8 mouse cellular contexts compared by ENCODE assay signal in the genomic region with DNA sequence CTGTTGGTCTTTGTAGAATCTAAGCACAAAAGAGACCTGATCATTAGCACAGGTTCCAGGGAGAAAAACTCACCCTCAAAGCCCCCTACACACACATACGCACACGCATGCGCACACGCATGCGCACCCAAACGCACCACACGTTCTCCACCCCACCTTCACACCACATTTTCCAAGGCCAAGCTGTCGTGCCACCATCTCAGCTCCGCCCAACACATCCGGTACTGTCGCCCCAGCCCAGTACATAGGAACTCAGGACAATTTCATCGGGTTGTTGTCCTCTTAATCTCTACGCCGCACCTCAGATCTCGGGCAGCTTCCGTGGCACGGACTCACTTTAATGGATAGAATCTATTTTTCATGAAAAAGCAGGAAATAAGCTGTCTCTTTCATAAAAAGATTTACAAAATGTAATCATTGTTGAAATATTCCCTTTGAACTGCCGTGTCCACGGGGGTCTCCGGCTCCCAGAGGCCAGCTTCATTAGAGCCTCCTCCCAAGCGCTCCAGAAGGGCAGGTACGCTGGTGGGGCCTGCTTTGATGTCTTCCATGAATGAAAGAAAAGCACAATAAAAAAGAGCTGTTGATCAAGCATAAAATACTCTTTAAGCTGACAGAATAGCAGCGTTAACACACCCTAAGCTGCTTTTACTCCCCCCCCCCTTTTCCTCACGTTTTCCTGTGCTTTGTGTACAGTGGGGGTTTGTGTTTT.
DNase-seq lines count a peak whose midpoint lies in the region; ATAC-seq and TF ChIP-seq lines count a peak whose summit lies in the region.

No protein-coding gene starts in this region.

- no peaks in the 10 kb centered on the region for H3K27me3 ChIP-seq in heart, embryonic 10.5 days (ENCODE audit: insufficient read depth, poor library complexity, severe bottlenecking)
- H3K27me3 ChIP-seq in hindbrain, embryonic 15.5 days, result no peaks in the 10 kb centered on the region
- H3K27me3 ChIP-seq in lung, postnatal 0 days (replicated peaks; ENCODE audit: insufficient read depth, low read length), result no peaks in the 10 kb centered on the region

- no peak overlapping the region for H3K4me3 ChIP-seq in heart, embryonic 10.5 days
- H3K4me3 ChIP-seq in hindbrain, embryonic 15.5 days, result no peak overlapping the region
- H3K4me3 ChIP-seq in lung, postnatal 0 days (ENCODE audit: low read depth, low read length), result no peak overlapping the region

- no peaks in the 10 kb centered on the region for H3K9me3 ChIP-seq in heart, embryonic 10.5 days
- no peaks in the 10 kb centered on the region for H3K9me3 ChIP-seq in hindbrain, embryonic 15.5 days
- no peaks in the 10 kb centered on the region for H3K9me3 ChIP-seq in lung, postnatal 0 days (ENCODE audit: low read length)

- no peak overlapping the region for H3K27ac ChIP-seq in heart, embryonic 10.5 days
- peak overlapping the region; percentile 47 for H3K27ac ChIP-seq in hindbrain, embryonic 15.5 days (replicated peaks)
- H3K27ac ChIP-seq in lung, postnatal 0 days (ENCODE audit: low read length), result 0 out of 2 replicates have a peak overlapping the region, but pooled peaks have one; percentile 43

- TF ChIP-seq EP300 in lung, postnatal 0 days (IDR thresholded peaks at IDR 0.05), result no peak

- no peak overlapping the region for H3K9ac ChIP-seq in hindbrain, embryonic 15.5 days
- H3K9ac ChIP-seq in lung, postnatal 0 days (replicated peaks; ENCODE audit: low read depth), result no peak overlapping the region

- WGBS in heart, embryonic 10.5 days, result 78% methylated on average over 24 of the region's 24 CpGs
- WGBS in hindbrain, embryonic 15.5 days, result 55% methylated on average over 24 of the region's 24 CpGs
- 64% methylated on average over 24 of the region's 24 CpGs for WGBS in lung, postnatal 0 days

- H3K36me3 ChIP-seq in heart, embryonic 10.5 days, result no peaks in the 10 kb centered on the region
- H3K36me3 ChIP-seq in hindbrain, embryonic 15.5 days, result no peaks in the 10 kb centered on the region
- H3K36me3 ChIP-seq in lung, postnatal 0 days (ENCODE audit: insufficient read depth, low read length), result no peaks in the 10 kb centered on the region

- no peak overlapping the region for H3K4me2 ChIP-seq in hindbrain, embryonic 15.5 days
- H3K4me2 ChIP-seq in lung, postnatal 0 days (replicated peaks; ENCODE audit: low read depth, low read length), result peak overlapping the region; percentile 25; the same call in 1 of the 2 replicates

- ATAC-seq in hindbrain, embryonic 15.5 days (ENCODE audit: low FRiP score, low read depth), result no peak
- ATAC-seq in lung, postnatal 0 days, result peak; percentile 57
- ATAC-seq in inflammation-experienced regulatory T-cells, adult 6 months, result no peak

- H3K4me1 ChIP-seq in heart, embryonic 10.5 days, result peaks cover 51% of the 10 kb centered on the region
- H3K4me1 ChIP-seq in hindbrain, embryonic 15.5 days (replicated peaks), result peaks cover 73% of the 10 kb centered on the region
- peaks cover 8% of the 10 kb centered on the region for H3K4me1 ChIP-seq in lung, postnatal 0 days (ENCODE audit: insufficient read depth, low read depth, low read length)

- TF ChIP-seq CTCF in lung, postnatal 0 days (IDR thresholded peaks at IDR 0.05), result no peak

- DNase-seq in heart, adult 18-20 months, result peak; percentile 40 to 56
- DNase-seq in heart, embryonic 10.5 days (ENCODE audit: low spot score), result no peak
- DNase-seq in brain, adult 2 months (ENCODE audit: low read depth, low spot score), result peak; percentile 53
- no peak for DNase-seq in lung, postnatal 0 days (ENCODE audit: low spot score)
- no peak for DNase-seq in spleen, postnatal 36 days (ENCODE audit: low spot score in 2 of 2)
- DNase-seq in cerebellum, adult 11 months, result no peak

Comparison
In these comparisons a context has a peak if more than half of its experiments do, and no peak if none do; other contexts are left out.
1. DNase-seq: peak in heart, adult 18-20 months (2 of 2) and brain, adult 2 months (single experiment); none in heart, embryonic 10.5 days (single experiment), lung, postnatal 0 days (single experiment), spleen, postnatal 36 days (0 of 2) and cerebellum, adult 11 months (single experiment).